Mouse (Mus musculus) midbrain, embryonic 14.5 days (tissue): Measurements from ENCODE around the gene Rab3ip. TPM values are rescaled to one million over a fixed set of nuclear protein-coding genes. Genes with fewer than 3 reads are reported as not detected.

Experiments used
- ATAC-seq: fragments of 200-750 bp; cut with Nextera tagmentation; 2 replicates; pipeline ENCODE4 v1.8.0; 2017; ENCODE audit warnings: moderate number of reproducible peaks, moderate library complexity; ENCODE audit not compliant: low FRiP score, low TSS enrichment
- DNase-seq: peaks from one replicate; pipeline ENCODE4 v3.0.0-alpha.2; 2015
- H3K27ac ChIP-seq: fragments of 300-500 bp; sonication (generic); replicated peaks from 2 replicates; pipeline ENCODE4 v1.5.1; 2014; ENCODE audit warnings: mild to moderate bottlenecking, low read depth, low read length, moderate library complexity
- H3K27me3 ChIP-seq: fragments of 300-500 bp; sonication (generic); 2 replicates; pipeline ENCODE4 v1.6.1; 2014; ENCODE audit warnings: low read length, control low read depth, mixed read lengths; ENCODE audit not compliant: control insufficient read depth, insufficient read depth
- H3K36me3 ChIP-seq: fragments of 300-500 bp; sonication (generic); 2 replicates; pipeline ENCODE4 v1.6.1; 2014; ENCODE audit warnings: low read length, control low read depth; ENCODE audit not compliant: control insufficient read depth, insufficient read depth
- H3K4me1 ChIP-seq: fragments of 300-500 bp; sonication (generic); 2 replicates; pipeline ENCODE4 v1.6.1; 2014; ENCODE audit warnings: mild to moderate bottlenecking, antibody characterized with exemption, low read length, control low read depth; ENCODE audit not compliant: control insufficient read depth, insufficient read depth
- H3K4me2 ChIP-seq: fragments of 300-500 bp; sonication (generic); 2 replicates; pipeline ENCODE4 v1.6.1; 2014; ENCODE audit warnings: mild to moderate bottlenecking, low read length, moderate library complexity
- H3K4me3 ChIP-seq: fragments of 300-500 bp; sonication (generic); replicated peaks from 2 replicates; pipeline ENCODE4 v1.5.1; 2014; ENCODE audit warnings: low read depth, low read length
- H3K9ac ChIP-seq: fragments of 300-500 bp; sonication (generic); replicated peaks from 2 replicates; pipeline ENCODE4 v1.6.1; 2014; ENCODE audit warnings: mild to moderate bottlenecking, low read length, moderate library complexity
- H3K9me3 ChIP-seq: fragments of 300-500 bp; sonication (generic); 2 replicates; pipeline ENCODE4 v1.6.1; 2016; ENCODE audit warnings: low read length, control low read depth, mixed read lengths; ENCODE audit not compliant: control insufficient read depth
- WGBS: fragments of 180-500 bp; shearing (Covaris S2); extraction: QIAGEN DNeasy Blood & Tissue Kit; methylation state at CpG from one replicate; pipeline ENCODE4 v1.1.7; 2014; 5-methylcytosine and 5-hydroxymethylcytosine counted together
- polyA plus RNA-seq: library from polyadenylated mRNA; unstranded; fragments of >200 nt; fragmentation: Nextera tagmentation; extraction: Ambion mirVana; gene quantifications from 2 replicates; pipeline ENCODE4 v1.2.1, GENCODE M21; 2014

Gene Rab3ip
- polyA plus RNA-seq, 1 experiment from 2014 or later = 41.6 TPM

DNA sequence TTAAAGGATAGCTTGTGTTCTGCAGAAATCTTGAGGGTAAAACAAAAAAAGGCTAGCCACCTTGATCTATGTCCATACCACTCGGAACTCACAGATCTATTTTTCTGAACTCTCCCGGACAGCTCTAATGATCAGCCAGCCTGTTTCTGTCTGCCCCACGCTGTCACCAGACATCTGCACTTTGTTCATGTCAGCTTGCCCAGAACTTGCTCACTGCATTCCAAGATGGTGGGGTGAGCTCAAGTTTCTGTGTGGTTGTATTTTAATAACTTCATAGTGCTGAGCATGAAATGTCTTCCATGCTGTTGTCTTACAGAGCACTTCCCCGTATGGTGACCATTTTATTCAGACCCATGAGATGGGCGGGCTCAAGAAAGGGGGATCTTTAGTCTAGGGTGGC, 14.7 kb upstream of the Rab3ip start:
- no peak overlapping the region for H3K4me2 ChIP-seq
- DNase-seq = no peak
- H3K4me1 ChIP-seq = no peaks in the 10 kb centered on the region
- no peaks in the 10 kb centered on the region for H3K27me3 ChIP-seq
- no peaks in the 10 kb centered on the region for H3K9me3 ChIP-seq
- no peak overlapping the region for H3K27ac ChIP-seq
- H3K4me3 ChIP-seq = no peak overlapping the region
- WGBS = 83% methylated on average over 5 of the region's 5 CpGs
- no peak for ATAC-seq
- H3K9ac ChIP-seq = no peak overlapping the region
- H3K36me3 ChIP-seq = no peaks in the 10 kb centered on the region

DNA sequence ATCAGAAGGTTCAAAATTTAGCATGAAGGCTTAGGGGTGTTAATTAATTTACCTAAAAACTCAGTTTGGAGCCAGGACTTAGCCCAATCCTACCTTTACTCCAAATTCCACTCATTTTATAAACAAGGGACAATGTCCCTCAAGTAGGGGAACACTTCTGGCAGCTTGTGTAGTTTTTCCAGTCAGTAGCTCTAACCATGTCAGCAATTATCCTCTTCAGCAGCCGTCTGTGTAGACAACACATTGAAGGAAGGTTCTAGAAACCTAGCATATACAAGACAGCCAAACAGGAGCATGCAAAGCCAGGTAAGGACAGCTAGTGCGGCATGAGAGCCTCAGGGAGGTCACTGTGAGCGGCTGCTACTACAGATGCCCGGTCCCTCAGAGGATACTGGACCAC, 14.0 kb upstream of the Rab3ip start:
- ATAC-seq = no peak
- DNase-seq = no peak
- Histone ChIP-seq H3K27me3 (no peaks in the 10 kb centered on the region), H3K9me3 (no peaks in the 10 kb centered on the region), H3K4me1 (no peaks in the 10 kb centered on the region), H3K4me2 (no peak overlapping the region), H3K36me3 (no peaks in the 10 kb centered on the region), H3K27ac (no peak overlapping the region), H3K4me3 (no peak overlapping the region), H3K9ac (no peak overlapping the region)
- 94% methylated on average over 4 of the region's 4 CpGs for WGBS

DNA sequence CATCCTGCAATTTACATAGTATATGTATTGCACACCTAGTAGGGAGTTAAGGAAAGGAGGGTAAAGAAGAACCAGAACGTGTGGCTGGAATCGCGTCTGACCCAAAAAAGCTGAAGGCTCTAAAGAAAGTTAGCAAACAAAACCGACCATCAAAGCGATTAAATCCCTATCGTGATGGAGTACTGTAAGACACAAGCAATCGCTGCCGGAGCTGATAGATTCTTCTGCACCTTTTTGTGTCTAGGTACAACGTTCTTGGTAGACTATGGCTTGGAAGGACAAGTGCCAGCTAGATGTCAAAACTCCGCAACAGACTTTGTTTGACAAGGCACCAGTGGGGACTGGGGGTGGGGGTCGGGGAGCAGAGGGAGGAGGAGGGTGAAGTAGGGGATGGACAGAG, 13.5 kb upstream of the Rab3ip start:
- no peak overlapping the region for H3K9ac ChIP-seq
- H3K27me3 ChIP-seq = no peaks in the 10 kb centered on the region
- DNase-seq (no peak), ATAC-seq (no peak)
- WGBS = 83% methylated on average over 11 of the region's 11 CpGs
- H3K4me1 ChIP-seq = no peaks in the 10 kb centered on the region
- H3K4me2 ChIP-seq = no peak overlapping the region
- no peaks in the 10 kb centered on the region for H3K9me3 ChIP-seq
- H3K27ac ChIP-seq = no peak overlapping the region
- no peaks in the 10 kb centered on the region for H3K36me3 ChIP-seq
- H3K4me3 ChIP-seq = no peak overlapping the region

DNA sequence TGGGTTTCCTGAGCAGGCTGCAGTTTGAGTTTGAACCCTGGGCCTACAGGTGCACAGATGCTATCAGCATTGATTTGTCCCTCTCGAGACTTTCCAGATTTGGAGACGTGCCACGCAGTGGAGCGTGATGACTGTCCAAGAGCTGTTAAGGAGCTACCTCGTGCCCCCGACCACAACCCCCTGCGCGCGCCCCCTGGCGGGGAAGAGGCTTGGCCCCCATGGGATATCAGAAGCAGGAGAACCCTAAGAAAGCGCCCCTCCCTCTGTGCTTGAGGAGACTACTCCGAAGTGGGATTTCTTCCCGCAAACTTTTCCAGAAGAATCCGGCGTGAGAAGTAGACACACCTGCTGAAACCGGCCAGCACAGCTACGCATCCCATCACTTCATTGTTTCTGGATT, 12.2 kb upstream of the Rab3ip start:
- Histone ChIP-seq H3K9ac (no peak overlapping the region), H3K36me3 (no peaks in the 10 kb centered on the region), H3K4me3 (no peak overlapping the region), H3K4me2 (no peak overlapping the region), H3K4me1 (no peaks in the 10 kb centered on the region), H3K9me3 (no peaks in the 10 kb centered on the region), H3K27ac (no peak overlapping the region), H3K27me3 (no peaks in the 10 kb centered on the region)
- ATAC-seq (no peak), DNase-seq (no peak)
- 56% methylated on average over 17 of the region's 17 CpGs for WGBS

DNA sequence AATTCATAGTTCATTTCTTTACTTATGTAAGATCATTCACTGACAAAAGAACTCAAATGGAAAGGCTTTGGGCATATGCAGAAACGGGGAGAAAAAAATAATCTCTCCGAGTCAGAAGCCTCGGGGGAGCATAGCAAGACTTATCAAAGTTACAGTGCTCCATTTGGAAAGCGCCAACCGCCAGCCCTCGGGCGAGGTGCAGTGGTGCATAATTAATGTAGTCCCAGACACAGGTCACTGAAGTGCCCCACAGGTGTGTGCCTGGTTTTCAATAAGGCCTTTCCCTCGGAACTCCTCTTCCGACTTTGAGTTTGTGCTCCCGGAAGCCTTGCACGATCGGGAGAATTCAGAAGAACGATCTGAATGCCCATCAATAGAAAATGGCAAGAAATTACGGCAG, 11.6 kb upstream of the Rab3ip start:
- H3K27me3 ChIP-seq = no peaks in the 10 kb centered on the region
- ATAC-seq = no peak
- 72% methylated on average over 14 of the region's 14 CpGs for WGBS
- H3K9me3 ChIP-seq = no peaks in the 10 kb centered on the region
- H3K4me2 ChIP-seq = no peak overlapping the region
- no peak overlapping the region for H3K9ac ChIP-seq
- peak; percentile 43 for DNase-seq
- H3K4me1 ChIP-seq = no peaks in the 10 kb centered on the region
- no peak overlapping the region for H3K4me3 ChIP-seq
- H3K36me3 ChIP-seq = no peaks in the 10 kb centered on the region
- H3K27ac ChIP-seq = no peak overlapping the region

DNA sequence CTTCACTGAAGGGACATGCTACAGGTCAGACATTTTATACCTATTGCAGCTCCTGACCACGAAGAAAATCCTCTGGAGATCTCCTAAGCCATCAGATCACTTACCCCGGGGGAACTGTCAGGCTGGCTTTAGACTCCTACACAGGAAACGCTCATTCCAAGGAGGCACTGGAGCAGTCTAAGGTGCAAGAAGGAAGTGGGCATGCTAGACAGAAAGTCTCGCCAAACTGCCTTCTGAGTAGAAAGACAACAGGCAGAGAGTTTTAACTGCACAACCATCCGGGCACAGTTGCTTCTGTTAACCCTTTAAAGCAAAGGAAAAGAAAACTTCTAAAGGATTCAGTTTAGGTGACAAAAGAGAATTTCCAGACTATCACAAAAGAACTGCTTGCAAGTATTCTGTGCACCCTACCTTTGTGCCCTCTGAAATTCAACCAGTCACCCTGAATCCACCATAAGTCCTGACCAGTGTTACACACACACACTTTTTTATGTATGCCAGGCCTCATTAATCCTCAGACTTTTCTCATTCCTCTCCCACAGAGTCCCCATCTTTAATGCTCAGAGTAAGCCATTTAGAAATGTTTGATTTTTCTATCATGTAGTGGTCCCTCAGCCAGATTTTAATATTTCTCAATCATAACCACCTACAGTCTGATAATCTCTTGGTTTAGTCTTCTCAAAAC, 7.4 kb upstream of the Rab3ip start:
- no peak overlapping the region for H3K4me2 ChIP-seq
- no peaks in the 10 kb centered on the region for H3K36me3 ChIP-seq
- DNase-seq (no peak), ATAC-seq (no peak)
- H3K4me1 ChIP-seq = no peaks in the 10 kb centered on the region
- no peaks in the 10 kb centered on the region for H3K27me3 ChIP-seq
- H3K9me3 ChIP-seq = no peaks in the 10 kb centered on the region
- WGBS = 58% methylated on average over 5 of the region's 5 CpGs
- no peak overlapping the region for H3K4me3 ChIP-seq
- H3K9ac ChIP-seq = no peak overlapping the region
- no peak overlapping the region for H3K27ac ChIP-seq

DNA sequence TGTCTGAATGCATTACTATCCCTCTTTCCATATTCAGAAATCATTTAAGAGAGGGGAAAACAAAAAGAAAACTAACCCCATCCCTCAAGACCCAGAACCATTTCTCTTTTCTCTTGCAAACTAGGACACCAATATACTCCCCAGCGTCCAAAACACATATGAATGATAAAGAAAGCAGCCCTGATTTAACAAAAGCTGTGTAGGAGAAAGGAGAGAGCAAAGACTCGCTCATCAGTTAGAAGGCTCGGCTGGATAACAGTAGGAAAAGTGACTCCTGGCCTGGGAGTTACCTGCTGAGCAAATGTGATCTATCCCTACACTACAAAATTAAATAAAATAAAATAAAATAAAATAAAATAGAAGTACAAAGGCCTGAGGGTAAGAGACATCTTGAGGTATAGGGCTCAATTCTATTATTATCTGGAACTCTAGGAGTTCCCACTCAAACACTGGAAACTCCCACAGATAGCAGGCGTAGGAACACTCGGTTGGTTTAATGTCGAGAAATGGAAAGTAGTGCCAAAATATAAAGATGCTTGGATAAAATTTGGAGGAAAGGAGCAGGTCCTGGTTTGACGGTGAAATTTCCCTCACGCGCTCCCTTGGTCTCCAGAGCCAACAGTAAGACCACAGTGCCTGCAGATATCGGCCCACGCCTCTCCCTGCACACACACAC, 6.1 kb upstream of the Rab3ip start:
- WGBS = 90% methylated on average over 11 of the region's 11 CpGs
- no peaks in the 10 kb centered on the region for H3K9me3 ChIP-seq
- no peak overlapping the region for H3K4me2 ChIP-seq
- no peaks in the 10 kb centered on the region for H3K4me1 ChIP-seq
- no peaks in the 10 kb centered on the region for H3K36me3 ChIP-seq
- no peak overlapping the region for H3K27ac ChIP-seq
- DNase-seq = no peak
- H3K9ac ChIP-seq = no peak overlapping the region
- ATAC-seq = no peak
- no peak overlapping the region for H3K4me3 ChIP-seq
- H3K27me3 ChIP-seq = no peaks in the 10 kb centered on the region

DNA sequence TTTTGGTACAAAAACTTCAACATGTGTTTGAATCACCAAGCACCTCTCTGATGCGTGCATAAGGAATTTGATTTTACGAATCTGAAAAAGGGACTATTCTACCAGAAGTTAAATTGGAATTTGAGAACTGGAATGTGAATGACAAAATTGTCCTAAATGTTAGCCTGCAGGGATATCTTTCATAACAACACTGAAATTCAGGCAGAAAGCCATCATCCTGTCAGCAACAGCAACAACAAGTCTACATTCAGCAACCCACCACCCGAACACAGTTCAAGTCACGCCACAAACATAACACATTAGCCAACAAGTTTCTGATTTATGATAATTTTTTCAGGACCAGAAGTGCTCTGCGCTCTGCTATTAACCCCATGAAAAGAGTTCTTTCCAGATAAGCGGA, 4.6 kb upstream of the Rab3ip start:
- H3K9ac ChIP-seq = no peak overlapping the region
- DNase-seq (no peak), ATAC-seq (no peak)
- H3K27me3 ChIP-seq = no peaks in the 10 kb centered on the region
- no peak overlapping the region for H3K4me2 ChIP-seq
- H3K27ac ChIP-seq = no peak overlapping the region
- H3K36me3 ChIP-seq = no peaks in the 10 kb centered on the region
- no peak overlapping the region for H3K4me3 ChIP-seq
- no peaks in the 10 kb centered on the region for H3K9me3 ChIP-seq
- WGBS = 98% methylated on average over 6 of the region's 6 CpGs
- H3K4me1 ChIP-seq = no peaks in the 10 kb centered on the region

DNA sequence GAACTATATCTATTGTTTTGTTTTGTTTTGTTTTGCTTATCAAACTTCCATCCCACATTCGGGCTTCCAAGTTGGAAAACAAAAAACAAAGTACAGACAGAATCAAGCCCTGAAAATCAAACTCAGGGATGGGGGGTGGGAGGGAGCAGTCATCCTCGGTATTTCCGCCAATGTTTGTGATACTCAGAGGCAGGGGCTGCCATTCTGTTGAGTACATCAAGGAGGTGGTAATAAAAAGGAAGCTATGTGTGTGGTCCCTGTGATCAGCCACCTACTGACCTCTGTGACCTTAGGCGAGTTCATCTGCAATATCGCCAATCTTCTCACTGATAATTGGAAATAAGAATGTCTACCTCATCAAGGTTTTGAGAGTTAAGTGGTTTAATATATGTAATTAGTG, 317 bp upstream of the Rab3ip start:
- peak overlapping the region; percentile 77 for H3K4me2 ChIP-seq
- no peaks in the 10 kb centered on the region for H3K27me3 ChIP-seq
- ATAC-seq (no peak), DNase-seq (no peak)
- no peak overlapping the region for H3K27ac ChIP-seq
- H3K36me3 ChIP-seq = no peaks in the 10 kb centered on the region
- H3K9me3 ChIP-seq = no peaks in the 10 kb centered on the region
- peak overlapping the region; percentile 79; the same call in 1 of the 2 replicates for H3K4me3 ChIP-seq
- H3K4me1 ChIP-seq = peaks cover 11% of the 10 kb centered on the region
- WGBS = 22% methylated on average over 5 of the region's 5 CpGs
- no peak overlapping the region for H3K9ac ChIP-seq
